Mouse (Mus musculus) retina, embryonic 14.5 days (tissue): ENCODE data around the gene Inpp4a.
A peak's percentile ranks its signal among the peaks of the same experiment; 100 is the strongest.

Experiments
- DNase-seq: peaks from one replicate; pipeline ENCODE4 v3.0.0-alpha.2; 2015; ENCODE audit warnings: low spot score

Inpp4a gene

DNA sequence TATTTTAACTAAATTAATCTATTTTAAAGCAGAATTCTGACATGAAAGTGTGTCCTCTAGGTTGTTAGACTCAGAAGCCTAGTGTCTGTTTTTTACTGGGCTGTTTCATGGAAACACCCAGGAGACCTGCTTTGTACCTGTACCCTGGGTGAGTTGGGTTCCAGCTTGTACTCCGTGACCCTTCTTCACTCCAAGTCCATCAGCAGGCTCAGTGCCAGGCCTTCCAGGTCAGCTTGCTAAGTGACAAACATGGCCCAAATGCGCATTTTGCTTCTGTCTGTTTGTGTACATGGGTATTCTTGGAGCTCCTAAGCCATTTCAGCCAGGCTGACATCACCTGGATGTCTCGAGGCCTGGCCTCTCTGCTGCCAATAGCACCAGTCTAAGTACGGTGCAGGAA lies 23.5 kb downstream of the Inpp4a start:
- no peak for DNase-seq

DNA sequence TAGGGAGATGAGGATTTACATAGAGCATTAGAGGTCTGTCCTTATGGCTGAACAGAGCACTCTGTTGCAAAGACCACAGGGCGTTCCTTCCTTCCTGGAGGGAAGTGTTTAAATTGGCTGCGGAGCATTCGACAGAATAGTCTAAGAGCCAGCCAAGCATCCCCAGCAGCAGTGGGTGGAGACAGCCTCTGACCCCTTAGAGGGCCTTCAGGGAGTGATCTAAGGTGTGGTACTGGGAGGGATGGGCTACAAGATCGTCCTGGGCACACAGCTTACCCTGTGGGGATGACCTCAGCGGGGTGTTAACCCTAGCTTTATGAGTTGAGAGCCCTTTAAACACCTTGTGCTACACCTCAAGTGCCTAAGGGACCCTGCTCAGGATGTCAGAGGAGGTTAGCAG lies 24.9 kb downstream of the Inpp4a start:
- no peak for DNase-seq

DNA sequence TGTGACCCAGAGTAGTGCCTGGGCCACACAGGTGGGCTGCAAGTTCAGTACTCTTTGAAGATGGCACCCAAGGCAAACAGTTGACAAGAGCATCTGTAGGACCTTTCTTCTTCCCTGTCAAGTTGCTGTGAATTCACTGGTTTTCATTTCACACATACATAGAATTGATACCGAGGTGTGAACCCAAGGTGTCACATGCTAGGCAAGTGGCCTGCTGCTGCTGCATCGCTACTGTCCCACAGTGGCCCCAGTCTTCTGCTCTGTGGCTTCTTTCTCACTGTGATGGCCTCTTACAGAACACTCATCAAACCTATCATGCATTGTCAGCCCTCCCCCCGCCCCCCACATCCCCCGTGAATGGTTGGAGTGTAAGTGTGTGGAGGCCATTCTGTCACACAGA lies 27.6 kb downstream of the Inpp4a start:
- DNase-seq, result no peak

DNA sequence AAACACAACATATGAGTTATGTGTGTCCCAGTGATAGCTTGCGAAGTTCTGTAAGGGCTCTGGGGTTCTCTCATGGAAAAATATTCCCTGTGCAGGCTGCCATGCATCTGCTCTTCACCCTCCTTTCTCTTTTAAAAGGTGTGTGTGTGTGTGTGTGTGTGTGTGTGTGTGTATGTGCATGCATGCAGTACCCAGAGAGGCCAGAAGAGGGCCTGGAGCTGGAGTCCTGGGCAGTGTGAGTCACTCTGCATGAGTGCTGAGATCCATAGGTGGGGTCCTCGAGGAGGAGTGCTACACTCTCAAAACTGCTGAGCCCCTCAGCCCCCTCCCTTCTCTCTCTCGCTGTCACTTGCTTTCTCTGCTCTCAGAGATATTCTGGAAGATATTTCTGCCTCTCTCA lies 29.5 kb downstream of the Inpp4a start:
- no peak for DNase-seq

DNA sequence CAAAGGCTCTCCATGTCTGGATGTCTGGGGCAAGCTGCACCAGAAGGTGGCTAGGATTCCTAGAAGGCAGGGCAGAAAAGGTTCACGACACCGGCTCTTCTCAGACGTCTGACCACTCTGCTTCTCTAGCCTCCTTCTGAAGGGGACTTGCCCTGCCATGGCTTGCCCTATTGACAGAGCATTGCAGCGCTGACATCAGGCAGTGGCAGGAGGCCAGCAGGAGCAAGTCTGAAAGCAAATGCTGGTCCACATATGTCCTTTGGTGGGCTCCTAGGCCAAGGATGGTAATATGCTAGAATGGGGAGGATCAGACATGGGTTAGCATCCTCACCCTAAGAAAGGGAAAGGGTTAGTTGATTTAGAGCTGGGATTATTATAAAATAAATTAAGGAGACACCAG lies 30.2 kb downstream of the Inpp4a start:
- no peak for DNase-seq

DNA sequence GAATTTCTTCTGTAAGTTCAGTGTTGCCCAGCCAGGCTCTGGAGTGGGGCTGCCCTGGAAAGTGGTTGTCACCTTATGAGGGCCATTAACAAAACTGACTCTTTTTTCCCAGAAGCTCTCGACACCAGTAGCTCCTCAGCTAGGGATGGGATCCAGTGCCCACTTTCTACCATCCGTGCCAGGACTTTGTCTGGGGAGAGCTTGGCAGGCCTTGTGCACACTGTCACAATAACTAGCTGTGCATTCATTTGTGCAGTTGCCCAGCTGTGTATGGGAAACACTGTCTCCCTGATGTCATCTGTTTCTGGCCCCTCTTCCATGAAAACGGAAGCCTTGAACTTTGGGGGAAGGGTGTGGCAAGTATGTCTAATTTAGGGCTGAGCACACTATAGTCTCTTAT lies 33.1 kb downstream of the Inpp4a start:
- no peak for DNase-seq

DNA sequence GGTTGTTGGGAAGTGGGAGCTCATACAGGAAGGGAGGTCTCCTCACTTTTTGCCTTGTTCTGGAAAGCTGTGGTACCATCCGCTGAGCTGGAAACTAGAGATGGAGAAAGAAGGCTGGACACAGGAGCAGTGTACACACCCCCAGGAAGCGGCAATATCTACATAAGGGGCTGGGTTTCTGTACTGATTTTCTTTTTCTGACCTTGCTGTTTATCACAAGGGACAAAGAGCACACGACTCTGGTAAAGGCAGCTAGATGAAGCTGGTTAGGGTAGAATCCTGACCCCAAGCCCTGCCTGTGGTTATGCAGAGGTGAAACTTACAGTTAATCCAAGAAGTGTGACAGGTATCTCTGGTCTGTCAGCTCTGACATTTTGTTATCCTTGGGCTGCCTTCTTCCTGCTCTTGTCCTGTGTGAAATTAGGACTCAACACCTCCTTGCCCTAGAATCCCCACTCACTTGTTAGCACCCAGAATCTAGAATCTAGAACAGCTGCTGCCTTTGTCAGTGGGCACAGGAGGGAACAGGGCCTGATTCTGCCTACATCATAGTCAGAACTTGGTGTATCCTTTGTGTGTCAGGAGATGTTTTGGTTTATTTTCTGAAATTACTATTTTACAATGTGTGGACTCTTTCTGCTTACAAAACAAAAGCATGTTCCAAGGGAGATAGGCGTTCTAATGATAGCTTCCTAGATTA lies 34.2 kb downstream of the Inpp4a start:
- no peak for DNase-seq

DNA sequence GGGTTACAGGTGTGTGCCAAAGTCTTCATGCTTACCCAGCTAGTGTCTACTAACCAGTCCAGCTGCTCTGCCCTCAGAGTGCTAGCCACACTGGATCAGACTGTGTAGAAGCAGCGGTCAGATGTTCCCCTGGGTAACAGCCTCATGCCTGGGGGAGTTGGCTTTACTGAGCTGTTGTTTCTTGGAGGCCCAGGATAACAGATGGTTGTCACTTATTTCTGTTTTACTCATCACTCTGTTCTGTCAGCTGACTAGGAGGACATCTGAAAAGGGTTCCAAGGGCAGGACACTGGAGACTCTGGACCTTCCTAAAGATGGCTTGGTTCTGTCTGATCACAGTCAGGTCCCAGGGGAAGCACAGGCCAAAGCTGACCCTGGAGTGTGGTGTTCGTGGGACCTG lies 36.4 kb downstream of the Inpp4a start:
- no peak for DNase-seq

DNA sequence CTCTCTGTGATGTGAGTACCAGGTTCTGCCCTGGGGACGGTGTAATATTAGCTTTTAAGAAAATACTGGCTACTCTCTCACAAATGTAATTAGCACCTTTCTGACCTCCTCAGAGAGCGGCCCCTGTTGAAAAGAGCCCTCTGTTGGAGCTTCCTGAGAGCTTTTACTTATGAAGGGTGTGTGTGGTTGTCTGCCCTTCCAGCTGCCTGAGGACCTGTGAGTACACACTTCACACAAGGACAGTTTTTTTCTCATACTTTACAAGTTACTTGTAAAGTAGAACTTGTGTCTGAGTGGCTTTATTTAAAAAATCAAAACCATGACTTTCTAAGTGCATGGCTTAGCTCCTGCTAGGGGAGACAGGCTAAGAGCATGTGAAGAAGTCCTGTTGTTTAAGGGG lies 37.1 kb downstream of the Inpp4a start:
- DNase-seq, result no peak

DNA sequence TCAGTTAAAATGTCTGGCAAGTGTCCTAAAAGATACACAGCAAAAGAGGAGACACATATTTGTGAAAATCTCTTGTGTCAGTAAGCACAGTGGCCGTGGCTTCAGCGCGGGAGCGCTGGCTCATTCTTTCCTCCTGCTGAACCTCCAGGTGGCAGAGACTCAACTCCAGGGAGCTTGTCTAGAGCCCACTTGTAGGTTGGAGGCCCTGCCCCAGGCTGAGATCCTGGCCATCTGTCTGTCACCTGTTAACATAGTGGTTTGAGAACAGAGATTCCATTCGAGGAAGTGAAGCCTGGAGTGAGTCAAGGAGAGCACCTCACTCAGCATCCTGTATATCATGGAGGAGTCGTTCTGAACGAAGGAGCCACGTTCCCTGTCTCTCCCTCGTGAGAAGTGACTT lies 37.6 kb downstream of the Inpp4a start:
- DNase-seq, result no peak

DNA sequence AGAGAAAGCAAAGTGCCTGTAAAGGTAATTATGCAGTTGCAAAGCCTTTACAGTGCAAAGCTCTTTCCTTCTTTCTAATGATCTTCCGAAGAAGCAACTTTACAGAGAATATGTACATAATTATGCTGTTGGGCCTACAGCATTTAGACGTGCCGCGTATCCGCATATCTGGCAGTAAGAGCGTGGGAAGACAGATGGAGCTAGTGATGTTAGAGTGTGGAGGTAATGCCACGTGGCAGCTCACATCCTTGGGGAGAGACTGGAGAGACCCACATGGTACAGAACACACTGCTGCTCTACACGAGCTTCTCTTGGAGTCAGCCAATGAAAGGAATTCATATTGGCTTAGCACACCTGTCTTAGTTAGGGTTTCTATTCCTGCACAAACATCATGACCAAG lies 39.5 kb downstream of the Inpp4a start:
- DNase-seq, result no peak

DNA sequence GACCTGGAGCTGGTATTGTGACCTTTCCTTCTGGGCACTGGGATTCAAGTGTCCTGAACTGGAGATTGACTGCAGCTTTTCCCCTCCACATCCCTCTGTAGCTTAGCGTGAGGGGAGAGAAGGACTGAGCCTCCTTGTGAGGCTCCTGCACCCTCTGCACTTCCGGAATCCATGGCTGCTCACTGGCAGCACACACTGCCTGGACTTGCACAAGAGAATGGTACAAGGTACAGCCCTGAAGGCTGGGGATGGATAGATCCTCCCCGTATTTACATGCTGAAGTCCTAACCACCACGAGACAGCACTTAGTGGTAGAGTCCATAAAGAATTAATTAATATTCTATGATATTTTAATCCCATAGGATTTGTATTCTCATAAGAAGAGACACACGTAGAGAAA lies 41.7 kb downstream of the Inpp4a start:
- DNase-seq, result no peak

DNA sequence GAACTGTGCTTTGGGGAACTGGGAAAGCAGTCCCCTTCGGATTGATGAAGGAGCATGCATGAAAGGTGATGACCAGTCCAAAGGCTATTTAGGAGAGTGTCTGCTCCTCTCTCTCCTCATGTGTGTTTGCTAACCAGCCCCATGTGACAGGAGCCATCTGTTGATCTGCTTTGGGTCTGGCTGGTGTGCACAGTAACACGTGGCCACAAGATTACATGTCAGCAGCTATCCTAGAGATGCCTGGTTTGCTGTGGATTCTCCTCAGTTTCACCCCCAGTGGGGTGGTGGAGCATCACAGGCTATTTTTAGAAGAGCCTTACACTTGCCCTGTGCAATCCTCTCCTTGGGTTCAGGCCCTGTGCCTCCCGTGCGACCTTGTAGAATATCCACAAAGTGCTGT lies 42.2 kb downstream of the Inpp4a start:
- DNase-seq, result peak; percentile 25

DNA sequence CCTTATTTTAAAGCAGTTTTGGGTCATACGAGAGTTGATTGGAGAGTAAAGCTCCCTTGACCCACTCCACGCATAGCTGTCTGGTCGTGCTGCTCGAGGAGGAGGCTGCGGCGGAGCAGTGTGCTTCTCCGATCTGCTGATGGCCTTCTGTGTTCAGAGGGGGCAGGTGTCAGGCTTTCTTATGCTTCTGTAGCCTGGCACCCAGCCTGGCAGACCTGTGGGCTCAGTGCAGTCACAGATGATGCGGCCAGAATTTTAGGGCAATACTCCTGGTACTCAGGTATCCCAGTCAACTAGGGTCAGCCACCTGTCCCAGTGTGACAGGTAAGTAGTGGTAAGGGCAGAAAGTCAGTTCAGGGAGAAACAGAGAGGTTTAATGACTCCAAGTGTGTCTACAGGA lies 42.9 kb downstream of the Inpp4a start:
- DNase-seq, result no peak

DNA sequence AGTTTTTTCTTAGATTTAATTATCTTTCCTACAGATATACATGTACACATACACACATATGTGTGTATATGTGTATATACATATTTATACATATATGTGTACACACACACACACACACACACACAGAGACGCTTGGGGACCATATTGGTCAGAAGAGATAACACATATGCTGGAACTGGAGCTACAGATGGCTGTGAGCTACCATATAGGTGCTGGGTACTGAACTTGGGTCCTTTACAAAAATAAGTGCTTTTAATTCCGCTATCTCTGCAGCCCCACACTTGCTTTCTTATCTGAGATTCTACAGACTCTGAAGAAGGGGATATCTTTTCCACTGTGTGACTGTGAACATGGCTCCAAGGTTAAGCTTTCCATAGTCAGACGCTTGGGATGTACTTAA lies 43.6 kb downstream of the Inpp4a start:
- no peak for DNase-seq

DNA sequence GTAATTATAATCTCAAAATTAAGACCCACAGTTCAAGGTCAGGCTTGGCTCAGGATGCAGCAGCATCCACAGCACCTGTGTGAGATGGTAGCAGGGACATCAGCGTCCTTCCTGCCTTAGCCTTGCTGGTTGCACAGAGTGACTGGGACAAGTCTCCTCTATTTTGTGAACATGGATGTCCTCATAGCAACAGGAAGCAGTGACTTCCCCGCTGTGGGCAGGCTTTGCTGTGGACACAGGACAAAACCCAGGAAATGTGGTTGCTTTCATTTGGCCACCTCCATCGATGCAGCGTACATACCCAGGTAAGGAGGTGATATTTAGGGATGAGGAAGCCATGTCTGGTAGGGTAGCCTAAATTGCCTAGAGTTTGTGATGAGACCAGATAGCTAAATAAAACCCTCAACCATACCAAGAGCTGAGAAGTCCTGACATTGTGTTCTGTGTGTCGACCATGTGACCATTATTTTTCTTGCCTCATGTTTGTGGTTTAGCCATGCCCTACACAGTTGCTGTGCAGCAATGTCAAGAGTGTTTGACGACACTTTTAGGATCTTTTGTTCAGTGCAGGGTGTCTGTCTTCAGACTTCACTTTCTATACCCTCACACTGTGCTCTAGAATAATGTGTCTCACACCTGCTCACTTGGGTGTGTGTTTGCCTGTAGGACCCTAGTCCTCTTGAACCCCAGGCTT lies 44.7 kb downstream of the Inpp4a start:
- DNase-seq, result no peak

DNA sequence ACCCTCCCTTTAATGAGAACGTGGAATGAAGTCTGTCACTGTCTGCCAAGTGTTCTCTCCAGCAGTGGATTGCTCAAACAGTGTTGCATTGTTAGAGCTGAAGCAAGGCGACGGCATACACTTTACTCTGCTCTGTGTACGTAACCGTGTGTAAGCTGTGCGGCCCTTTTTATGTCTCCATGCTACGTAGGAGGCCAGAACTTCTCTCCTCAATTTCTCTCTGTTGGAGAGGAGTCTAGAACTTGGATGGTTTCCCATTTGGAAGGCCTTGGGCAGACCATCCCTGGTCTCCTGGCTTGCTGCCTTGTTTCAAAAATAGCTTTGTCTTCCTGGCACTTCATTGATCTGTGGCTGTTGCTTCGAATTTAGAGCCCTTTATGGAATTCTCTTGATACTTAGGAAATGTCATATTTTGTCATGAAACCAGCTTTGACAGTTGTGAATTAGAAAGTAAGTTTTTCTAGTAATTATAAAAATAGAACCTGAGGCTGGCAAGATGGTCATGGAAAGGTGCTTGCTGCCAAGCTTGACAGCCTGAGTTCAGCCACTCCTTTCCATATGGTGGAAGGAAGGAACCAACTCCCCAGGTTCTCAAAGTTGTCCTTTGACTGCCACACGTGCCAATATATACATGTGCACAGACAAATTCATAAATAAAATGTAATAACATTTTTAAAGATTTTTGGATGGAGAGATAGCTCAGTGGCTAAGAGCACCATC lies 47.9 kb downstream of the Inpp4a start:
- DNase-seq, result no peak

DNA sequence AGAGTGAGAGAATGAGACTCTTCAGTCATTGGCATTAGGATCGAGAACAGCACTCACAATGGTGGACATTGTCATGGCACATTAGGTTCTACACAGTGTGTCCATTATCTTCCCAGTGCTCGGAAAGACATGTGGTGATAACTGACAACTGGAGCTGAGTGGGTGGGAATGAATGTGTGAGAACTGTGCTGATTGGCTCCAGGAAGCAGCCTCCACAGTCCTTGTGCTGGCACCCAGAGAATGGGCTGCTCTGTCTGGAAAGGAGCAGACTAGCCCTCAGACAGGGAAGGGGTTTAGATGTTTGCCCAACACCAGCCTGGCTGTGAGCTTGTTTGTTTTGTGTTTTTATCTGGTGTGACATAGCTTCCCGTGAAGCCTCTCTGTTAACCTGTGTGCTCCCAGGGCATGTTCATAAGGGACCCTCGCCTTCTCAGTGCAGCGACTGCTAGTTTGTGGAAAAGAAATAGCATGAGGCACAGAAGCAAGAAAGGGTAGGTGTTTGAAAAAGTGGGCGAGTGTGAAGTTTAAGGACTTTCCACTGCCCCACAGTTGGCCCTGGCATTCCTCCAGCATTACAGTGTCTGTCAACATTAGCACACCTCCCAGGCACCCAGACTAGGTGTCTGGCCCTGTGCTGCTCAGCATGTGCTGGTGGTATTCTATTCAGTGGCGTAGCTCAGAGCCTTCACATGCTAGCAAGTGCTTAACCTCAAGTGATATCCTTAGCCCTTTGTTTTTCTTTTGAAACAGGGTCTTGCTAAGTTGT lies 51.4 kb downstream of the Inpp4a start:
- DNase-seq, result no peak

DNA sequence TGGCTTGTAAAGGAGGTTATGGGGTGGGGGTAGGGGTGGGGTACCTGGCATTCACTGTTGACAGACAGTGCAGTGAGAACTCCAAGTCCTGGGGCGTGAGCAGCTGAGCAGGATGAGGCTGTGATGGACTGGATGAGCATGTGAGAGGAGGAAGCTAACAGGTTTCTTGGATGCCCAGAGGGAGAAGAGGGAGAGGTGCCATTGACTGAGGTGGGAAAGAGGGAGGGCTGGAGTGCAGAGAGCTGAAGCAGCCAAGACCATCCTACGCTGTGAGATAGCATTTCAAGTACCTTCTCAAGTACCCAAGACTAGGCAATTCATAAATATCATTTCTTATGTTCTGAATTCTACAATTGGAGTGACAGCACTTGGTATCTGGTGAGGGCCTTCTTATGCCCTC lies 52.3 kb downstream of the Inpp4a start:
- DNase-seq, result no peak

DNA sequence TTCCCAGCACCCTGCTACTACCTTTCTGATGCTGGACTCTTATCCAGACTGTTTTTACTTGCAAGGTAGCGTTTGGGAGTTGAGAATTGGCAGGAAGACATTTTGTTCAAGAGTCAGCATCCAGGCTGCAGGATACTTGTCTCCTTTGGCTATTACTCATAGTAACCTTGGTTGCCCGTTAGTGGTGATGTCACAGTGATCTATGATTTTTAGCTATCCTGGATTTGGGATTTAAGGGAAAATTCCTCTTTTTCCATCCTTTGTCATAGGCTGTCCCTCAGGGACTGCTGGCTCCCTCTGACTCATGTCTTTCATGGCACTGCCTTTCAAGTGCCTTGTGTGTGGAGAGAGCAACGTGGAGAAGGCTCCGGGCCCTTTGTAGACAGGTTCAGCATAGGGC lies 53.8 kb downstream of the Inpp4a start:
- DNase-seq, result no peak

DNA sequence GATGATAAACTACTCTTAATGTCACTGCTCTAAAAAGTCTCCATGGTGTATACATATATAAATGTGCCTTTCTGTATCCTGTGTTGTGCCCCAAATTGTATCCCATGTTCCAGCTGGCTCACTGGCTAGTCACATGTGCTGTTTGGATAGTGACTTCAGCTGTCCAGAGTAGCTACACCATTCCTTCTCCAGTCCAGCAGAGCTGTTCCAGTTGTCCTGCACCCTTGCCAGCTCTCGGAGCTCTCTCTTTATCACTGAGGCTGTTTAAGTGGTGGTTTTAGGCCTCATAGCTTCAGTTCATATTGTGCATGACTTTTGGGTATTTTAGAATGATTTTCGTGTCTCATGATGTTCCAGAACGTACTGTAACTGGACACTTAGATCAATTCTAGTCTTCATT lies 55.8 kb downstream of the Inpp4a start:
- DNase-seq, result no peak

DNA sequence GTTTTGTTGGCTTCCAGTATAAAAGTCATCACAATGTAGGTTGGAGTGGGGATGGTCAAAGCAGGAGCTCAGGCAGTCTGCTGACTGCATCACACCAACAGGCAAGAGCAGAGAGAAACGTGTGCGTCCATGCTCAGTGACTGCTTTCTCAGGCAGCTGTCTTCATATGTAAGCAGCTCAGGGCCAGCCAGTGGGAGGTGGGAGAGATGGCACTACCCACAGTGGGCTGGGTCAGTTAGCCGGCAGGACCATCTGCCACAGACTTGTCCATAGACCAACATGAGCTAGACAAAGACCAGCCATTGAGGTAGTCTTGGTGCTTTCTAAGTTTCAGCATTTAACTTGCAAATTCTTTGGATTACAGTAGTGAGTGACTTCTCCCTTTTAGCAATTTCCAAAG lies 56.6 kb downstream of the Inpp4a start:
- DNase-seq, result no peak

DNA sequence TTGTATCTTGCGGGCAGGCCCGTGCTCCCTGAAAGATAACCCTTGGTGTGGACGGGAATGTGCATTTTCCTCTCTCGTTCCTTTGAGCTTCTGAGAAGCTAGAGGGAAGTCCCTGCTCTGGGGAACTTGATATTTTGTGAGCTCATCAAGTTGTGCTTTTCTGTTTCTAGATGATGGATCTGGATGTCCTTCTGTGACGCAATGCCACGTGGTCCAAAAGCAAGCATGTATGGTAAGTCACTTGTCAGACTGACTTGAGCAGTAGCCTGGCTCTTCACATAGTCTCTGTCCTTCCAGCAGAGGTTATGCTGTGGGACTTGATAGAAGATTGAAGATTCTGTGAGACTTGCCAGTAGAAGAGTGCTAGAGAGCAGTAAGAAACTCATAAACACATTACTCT lies 57.5 kb downstream of the Inpp4a start:
- no peak for DNase-seq
